Mouse (Mus musculus): ENCODE measurements at regions not wholly inside any gene's neighbourhood (a gene's known extent, or its start where the extent isn't known, plus 50 kb on each side); places are given as distances from the start of the nearest gene placed in this dataset.

DNA sequence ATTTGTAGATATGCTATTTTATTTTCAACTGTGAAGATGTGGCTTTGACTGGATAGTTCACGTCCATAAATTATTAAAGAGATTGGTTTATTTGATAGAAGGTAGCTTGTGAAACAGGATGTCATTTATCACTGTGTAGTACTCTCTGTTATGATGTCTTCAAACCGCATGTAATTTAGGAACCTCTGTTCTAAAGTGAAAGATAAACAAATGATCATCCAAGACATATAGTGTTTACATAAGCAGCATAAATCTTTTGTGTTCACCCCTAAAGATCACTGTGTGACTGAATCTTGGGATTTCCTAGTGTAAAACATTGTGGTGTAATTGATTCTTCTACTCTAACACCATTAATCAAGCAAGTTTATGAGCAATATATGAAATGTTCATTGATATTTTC lies 798.8 kb upstream of the Prmt6 start:
- Histone ChIP-seq H3K27ac (ENCODE audit: low read depth, low read length) (no peak overlapping the region), H3K9ac (ENCODE audit: low read length) (no peak overlapping the region), H3K27me3 (replicated peaks; ENCODE audit: control insufficient read depth, insufficient read depth, low read length) (no peaks in the 10 kb centered on the region), H3K4me2 (ENCODE audit: low read length) (no peak overlapping the region), H3K4me3 (ENCODE audit: low read depth, low read length) (no peak overlapping the region), H3K36me3 (ENCODE audit: control insufficient read depth, insufficient read depth, low read length) (no peaks in the 10 kb centered on the region), H3K9me3 (replicated peaks; ENCODE audit: control insufficient read depth, low read length) (no peaks in the 10 kb centered on the region), H3K4me1 (ENCODE audit: control insufficient read depth, insufficient read depth, low read length) (no peaks in the 10 kb centered on the region)
- ATAC-seq, result no peak
- no peak for DNase-seq (ENCODE audit: low spot score)
- WGBS, result 86% methylated on average over 2 of the region's 2 CpGs

All from forebrain, embryonic 14.5 days (tissue).